Mouse (Mus musculus): Measurements from ENCODE around the gene Vps52.

The Vps52 gene

GRCm38 (mm10) chr17:33920282-33921097 lies 35.1 kb upstream of the Vps52 start:
- DNase-seq (ENCODE audit: low read depth, low spot score) = peak; percentile 92

GRCm38 (mm10) chr17:33921361-33921760 lies 34.3 kb upstream of the Vps52 start:
- no peak for DNase-seq (ENCODE audit: low read depth, low spot score)

- DNase-seq (ENCODE audit: low read depth, low spot score) = peak; percentile 79
Measured at GRCm38 (mm10) chr17:33924577-33925283, 30.9 kb upstream of the Vps52 start.

GRCm38 (mm10) chr17:33925406-33926116 lies 30.1 kb upstream of the Vps52 start:
- DNase-seq (ENCODE audit: low read depth, low spot score) = peak; percentile 40

- DNase-seq (ENCODE audit: low read depth, low spot score) = peak; percentile 54
Measured at GRCm38 (mm10) chr17:33926207-33926932, 29.2 kb upstream of the Vps52 start.

- no peak for DNase-seq (ENCODE audit: low read depth, low spot score)
Measured at GRCm38 (mm10) chr17:33928251-33928947, 27.2 kb upstream of the Vps52 start.

- DNase-seq (ENCODE audit: low read depth, low spot score) = peak; percentile 95
Measured at GRCm38 (mm10) chr17:33929371-33930279, 26.0 kb upstream of the Vps52 start, which contains the start of gene Rgl2. Rgl2 (plus strand) TSS chr17:33929543.

GRCm38 (mm10) chr17:33930280-33931158 lies 25.1 kb upstream of the Vps52 start:
- peak; percentile 76 for DNase-seq (ENCODE audit: low read depth, low spot score)

- DNase-seq (ENCODE audit: low read depth, low spot score) = peak; percentile 63
Measured at GRCm38 (mm10) chr17:33931159-33931866, 24.3 kb upstream of the Vps52 start.

GRCm38 (mm10) chr17:33931947-33932346 lies 23.7 kb upstream of the Vps52 start:
- no peak for DNase-seq (ENCODE audit: low read depth, low spot score)

GRCm38 (mm10) chr17:33932448-33932847 lies 23.2 kb upstream of the Vps52 start:
- no peak for DNase-seq (ENCODE audit: low read depth, low spot score)

- DNase-seq (ENCODE audit: low read depth, low spot score) = no peak
Measured at GRCm38 (mm10) chr17:33932970-33933369, 22.6 kb upstream of the Vps52 start.

- no peak for DNase-seq (ENCODE audit: low read depth, low spot score)
Measured at GRCm38 (mm10) chr17:33935422-33936055, 20.1 kb upstream of the Vps52 start.

GRCm38 (mm10) chr17:33936993-33937392 lies 18.6 kb upstream of the Vps52 start:
- no peak for DNase-seq (ENCODE audit: low read depth, low spot score)

GRCm38 (mm10) chr17:33938783-33939182 lies 16.8 kb upstream of the Vps52 start:
- DNase-seq (ENCODE audit: low read depth, low spot score) = no peak

- peak; percentile 93 for DNase-seq (ENCODE audit: low read depth, low spot score)
Measured at GRCm38 (mm10) chr17:33940206-33940805, 15.3 kb upstream of the Vps52 start, which contains the start of the genes Pfdn6 and Wdr46. Pfdn6 (minus strand) TSS chr17:33940343. Wdr46 (plus strand) TSS chr17:33940660.

GRCm38 (mm10) chr17:33940981-33941380 lies 14.6 kb upstream of the Vps52 start:
- peak; percentile 31 for DNase-seq (ENCODE audit: low read depth, low spot score)

Data from CD4-positive, CD25-positive, alpha-beta regulatory T cell, adult 2 months (primary cell).